In genomic region chr2:33403511-33404003, GRCm38 (mm10) we compare ENCODE assay signal across 1 mouse cellular context.
TF ChIP-seq lines count a peak whose summit lies in the region.

No protein-coding gene starts in this region.

TF ChIP-seq in MEL, 35 proteins besides CTCF, POLR2A, EP300 and RAD21 (continued from another document):
- TF ChIP-seq TAL1 (IDR thresholded peaks at IDR 0.05; ENCODE audit: low read length) = peak; percentile 51
- TF ChIP-seq MXI1 (IDR thresholded peaks at IDR 0.05; ENCODE audit: low read depth, low read length) = 0 out of 2 replicates have a peak, but pooled peaks have one; percentile 39
- no peak for TF ChIP-seq NRF1 (IDR thresholded peaks at IDR 0.05; ENCODE audit: insufficient read depth, low read depth, low read length, poor library complexity, severe bottlenecking)
- no peak for TF ChIP-seq MAFK (IDR thresholded peaks at IDR 0.05; ENCODE audit: borderline replicate concordance, low read depth, low read length)
- no peak for TF ChIP-seq CHD2 (IDR thresholded peaks at IDR 0.05; ENCODE audit: low read length)
- TF ChIP-seq MAZ (IDR thresholded peaks at IDR 0.05; ENCODE audit: low read depth, low read length) = peak; percentile 78
- 0 out of 2 replicates have a peak, but pooled peaks have one; percentile 60 for TF ChIP-seq ZMIZ1 (IDR thresholded peaks at IDR 0.05; ENCODE audit: low read depth, low read length)
- TF ChIP-seq ELF1 (IDR thresholded peaks at IDR 0.05; ENCODE audit: low read depth, low read length) = peak; percentile 70
- no peak for TF ChIP-seq ZKSCAN1 (IDR thresholded peaks at IDR 0.05; ENCODE audit: low read depth, low read length)
- TF ChIP-seq USF1 (IDR thresholded peaks at IDR 0.05; ENCODE audit: low read depth, low read length) = peak; percentile 36; the same call in 1 of the 2 replicates
- no peak for TF ChIP-seq JUND (IDR thresholded peaks at IDR 0.05; ENCODE audit: low read depth, low read length)
- peak; percentile 75 for TF ChIP-seq BHLHE40 (IDR thresholded peaks at IDR 0.05; ENCODE audit: borderline replicate concordance, low read depth, low read length)
- TF ChIP-seq ZC3H11A (IDR thresholded peaks at IDR 0.05; ENCODE audit: low read depth, low read length) = no peak
- TF ChIP-seq MAX (IDR thresholded peaks at IDR 0.05; ENCODE audit: low read length) = peak; percentile 83
- TF ChIP-seq POLR2AphosphoS5 (IDR thresholded peaks at IDR 0.05; ENCODE audit: borderline replicate concordance, low read depth, low read length) = no peak
- TF ChIP-seq RCOR1 (IDR thresholded peaks at IDR 0.05; ENCODE audit: low read depth, low read length) = peak; percentile 62; the same call in 1 of the 2 replicates
- TF ChIP-seq SMC3 (IDR thresholded peaks at IDR 0.05; ENCODE audit: low read depth, low read length) = no peak
- 0 out of 2 replicates have a peak, but pooled peaks have one; percentile 13 for TF ChIP-seq MYB (IDR thresholded peaks at IDR 0.05; ENCODE audit: low read depth, low read length)
- no peak for TF ChIP-seq MYC (IDR thresholded peaks at IDR 0.05; ENCODE audit: low read depth, low read length)
- TF ChIP-seq ETS1 (IDR thresholded peaks at IDR 0.05; ENCODE audit: low read depth, low read length) = peak; percentile 56
